Mouse (Mus musculus) bone marrow, adult 2 months (tissue): Measurements from ENCODE around the gene Foxp2.

ENCODE experiments used
- CTCF ChIP-seq: fragments of 200-500 bp; IDR thresholded peaks from 2 replicates; pipeline ENCODE4 v1.5.1; 2011; ENCODE audit warnings: low read length, control low read depth; ENCODE audit not compliant: control insufficient read depth, insufficient read depth
- POLR2A ChIP-seq: fragments of 200-500 bp; IDR thresholded peaks from 2 replicates; pipeline ENCODE4 v1.6.1; 2011; ENCODE audit warnings: low read depth, mild to moderate bottlenecking, control low read depth, low read length, borderline replicate concordance; ENCODE audit not compliant: control insufficient read depth

GRCm38 (mm10) chr6:15163508-15164053 lies 262.4 kb downstream of the Foxp2 start:
- TF ChIP-seq POLR2A = no peak
- no peak for TF ChIP-seq CTCF
